Mouse (Mus musculus) left cerebral cortex, postnatal 25 days (tissue): ENCODE measurements at regions not wholly inside any gene's neighbourhood (a gene's known extent, or its start where the extent isn't known, plus 50 kb on each side); places are given as distances from the start of the nearest gene placed in this dataset.
A peak's percentile ranks its signal among the peaks of the same experiment; 100 is the strongest.

ENCODE experiments used
- DNase-seq, 2 experiments: peaks; one replicate each; pipeline ENCODE4 v3.0.0; 2022; ENCODE audit warnings: low spot score in 2 of 2, mixed read lengths in 1 of 2
- intact Hi-C: fragments of 180-260 bp; cut with DNase I; formaldehyde crosslinking; loops from one replicate; pipeline ENCODE4 v1.15.1; 2025

DNA sequence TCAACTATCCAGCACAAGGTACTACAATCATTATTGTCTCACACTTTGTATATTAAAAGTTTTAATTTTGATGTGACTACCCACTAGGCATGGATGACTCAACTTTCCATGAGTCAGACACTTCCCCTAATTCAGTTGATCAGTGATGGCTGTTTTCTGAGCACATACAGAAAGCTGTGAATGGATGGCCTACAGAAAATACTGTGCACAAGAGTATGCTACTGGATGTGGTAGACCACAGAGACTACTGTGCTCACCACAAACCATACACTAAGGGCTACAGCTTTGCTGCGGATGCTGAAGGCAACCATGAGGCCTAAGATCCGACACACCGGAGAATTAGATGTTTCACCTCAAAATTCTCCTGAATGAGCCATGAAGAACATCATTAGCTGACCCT is 174.4 kb upstream of the March1 start:
- intact Hi-C loops, result no loop called here
- no peak for DNase-seq

DNA sequence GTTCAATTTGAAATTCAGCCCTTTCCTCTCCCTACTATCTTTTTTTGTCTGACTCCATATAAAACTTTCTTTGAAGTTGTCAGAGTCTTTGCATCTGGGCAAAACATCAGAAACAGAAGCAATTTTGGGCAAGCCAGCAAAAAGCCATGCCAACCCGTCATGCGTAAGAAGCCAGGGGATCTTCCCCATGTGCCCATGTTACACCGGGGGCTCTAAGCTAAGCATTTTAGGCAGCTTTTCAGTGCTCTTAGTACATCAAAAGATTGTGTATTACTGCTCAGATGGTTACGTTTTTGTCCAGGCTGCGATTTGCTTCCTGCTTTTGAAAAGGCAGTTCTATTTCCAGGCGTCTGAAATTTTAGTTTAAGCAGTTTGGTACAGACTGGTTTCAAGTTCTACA is 196.8 kb upstream of the March1 start:
- intact Hi-C loops, result no loop called here
- DNase-seq, result peak in 1 of 2 experiments; percentile 30

DNA sequence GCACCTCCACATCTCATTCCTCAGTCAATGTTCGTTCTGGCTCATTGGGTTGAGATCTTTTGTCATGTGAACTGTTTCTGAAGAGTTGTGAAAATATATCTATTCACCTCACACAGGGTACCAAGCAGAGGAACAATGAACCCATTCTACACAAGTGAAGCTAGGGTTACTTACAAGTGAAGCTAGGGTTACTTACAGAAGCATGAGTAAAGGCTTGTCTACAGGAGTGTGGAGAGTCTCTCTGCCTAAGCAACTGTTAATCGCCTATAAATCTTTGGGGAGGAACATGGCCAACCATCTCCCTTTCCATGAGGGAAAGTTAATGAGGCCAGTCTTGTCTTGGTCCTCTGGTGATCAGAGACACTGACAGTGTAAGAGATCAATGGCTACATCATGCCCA is 199.8 kb upstream of the March1 start:
- DNase-seq, result no peak
- intact Hi-C loops, result no loop called here

DNA sequence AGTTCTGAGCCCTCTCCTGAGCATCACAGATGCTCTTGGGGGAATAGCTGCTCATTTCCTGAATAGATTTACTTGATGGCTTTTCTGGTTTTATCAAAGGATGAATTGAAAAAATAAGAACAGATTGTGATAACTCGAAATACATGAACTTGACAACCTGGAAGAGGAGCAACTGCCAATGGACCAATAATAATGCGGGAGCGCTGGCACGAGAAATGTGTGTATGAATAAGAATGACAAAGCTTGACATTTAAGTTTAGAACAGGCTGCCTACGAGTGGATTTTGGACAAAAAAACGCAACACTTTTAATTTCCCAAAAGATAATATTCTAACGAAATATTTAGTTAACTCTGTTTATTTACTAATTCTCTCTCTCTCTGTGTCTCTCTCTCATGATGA is 203.5 kb upstream of the March1 start:
- DNase-seq, result no peak
- intact Hi-C loops, result no loop called here

DNA sequence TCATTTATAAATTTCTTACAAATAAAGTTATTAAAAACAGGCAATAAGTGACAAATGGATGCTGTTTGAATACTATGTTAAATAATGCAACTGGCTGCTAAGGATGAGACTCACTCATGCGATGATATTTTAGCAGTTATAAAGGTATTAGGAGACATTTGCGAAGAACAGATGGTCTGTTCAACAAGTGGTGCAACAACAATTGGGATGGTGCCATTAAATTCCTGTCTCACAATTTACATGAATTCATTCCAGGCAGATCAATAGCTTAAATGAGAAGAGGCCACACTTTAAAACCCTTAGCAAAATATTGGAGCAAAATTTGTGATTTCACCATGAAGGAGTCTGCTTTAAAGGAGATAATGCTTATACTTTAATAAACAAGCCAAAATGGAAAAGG is 205.4 kb upstream of the March1 start:
- DNase-seq, result no peak
- intact Hi-C loops, result no loop called here

DNA sequence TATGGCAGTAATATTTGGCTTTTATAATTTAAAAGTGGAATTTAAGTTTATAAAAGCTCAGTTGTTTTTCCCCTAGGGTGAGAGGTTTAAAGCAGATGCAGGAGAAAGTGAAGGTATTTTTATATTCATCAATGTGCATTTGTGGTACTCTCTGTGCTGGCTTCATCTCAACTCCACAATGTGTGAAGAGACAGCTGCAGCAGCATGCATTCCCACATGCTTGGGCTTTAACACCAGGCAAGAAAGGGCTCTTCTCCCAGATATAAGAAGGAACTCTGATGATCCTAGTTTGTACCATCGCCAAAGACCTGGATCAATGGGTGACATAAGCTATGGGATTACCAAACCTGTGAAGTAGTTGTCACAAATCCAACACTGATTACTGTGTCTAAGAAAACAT is 221.9 kb upstream of the March1 start:
- intact Hi-C loops, result no loop called here
- peak in 1 of 2 experiments; percentile 15 for DNase-seq

DNA sequence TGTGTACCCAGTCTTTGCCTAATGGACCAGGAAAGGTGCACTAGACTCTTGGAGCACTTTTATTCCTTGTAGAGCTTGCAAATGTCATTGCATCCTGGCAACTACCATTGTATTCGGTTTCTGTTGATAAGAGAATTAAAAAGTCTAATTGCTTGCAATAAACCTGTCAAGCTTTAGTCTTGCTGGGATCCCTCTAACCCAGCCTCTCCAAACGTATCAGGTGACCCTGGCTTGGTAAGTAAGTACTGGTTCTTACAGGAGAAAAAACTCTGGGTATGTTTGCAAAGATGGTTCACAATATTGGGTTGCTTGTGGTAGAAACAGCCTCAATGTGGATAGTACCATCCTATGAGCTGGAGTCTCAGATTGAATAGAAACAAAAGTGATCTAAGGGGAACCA is 226.6 kb upstream of the BC030870 start:
- no peak for DNase-seq
- intact Hi-C loops, result no loop called here

DNA sequence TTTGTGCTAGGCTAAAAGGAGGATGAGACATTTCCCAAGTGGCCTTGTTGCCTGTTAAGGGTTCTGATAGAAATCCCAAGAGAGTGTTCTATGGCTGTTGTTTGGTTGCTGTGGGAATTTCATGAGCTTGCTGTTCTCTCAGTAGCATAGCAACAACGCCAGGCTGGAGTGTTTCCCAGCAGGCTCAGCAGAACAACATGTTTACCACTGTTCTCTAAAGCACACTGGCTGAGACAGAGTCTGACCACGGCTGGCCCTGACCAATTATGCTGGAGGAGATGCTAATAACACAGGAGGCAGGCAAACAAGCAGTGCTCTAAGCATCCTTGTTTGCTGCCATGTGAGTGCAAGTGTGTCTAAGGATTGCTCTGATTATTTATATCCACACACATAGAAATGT is 220.0 kb upstream of the BC030870 start:
- DNase-seq, result peak; percentile 9 to 21
- intact Hi-C loops, result no loop called here

DNA sequence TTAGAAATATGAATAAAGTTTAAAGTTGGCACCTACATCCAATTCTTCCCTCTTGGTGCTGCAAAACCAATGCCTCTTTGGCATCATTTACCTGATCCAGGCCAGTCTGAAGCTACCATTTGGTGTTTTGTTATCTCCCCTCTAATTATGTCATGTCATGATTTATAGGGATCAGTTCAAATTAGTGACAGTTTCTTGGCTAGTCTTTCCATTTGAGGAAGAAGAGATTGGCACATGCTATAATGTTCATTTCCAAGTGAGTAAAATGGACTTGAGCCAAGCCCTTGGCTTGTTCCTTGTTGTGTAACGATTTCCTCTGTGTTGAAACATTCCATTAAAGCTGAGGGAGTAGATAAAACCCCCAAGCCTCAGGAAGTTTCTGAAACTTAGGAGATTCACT is 201.8 kb upstream of the BC030870 start:
- intact Hi-C loops, result no loop called here
- no peak for DNase-seq

DNA sequence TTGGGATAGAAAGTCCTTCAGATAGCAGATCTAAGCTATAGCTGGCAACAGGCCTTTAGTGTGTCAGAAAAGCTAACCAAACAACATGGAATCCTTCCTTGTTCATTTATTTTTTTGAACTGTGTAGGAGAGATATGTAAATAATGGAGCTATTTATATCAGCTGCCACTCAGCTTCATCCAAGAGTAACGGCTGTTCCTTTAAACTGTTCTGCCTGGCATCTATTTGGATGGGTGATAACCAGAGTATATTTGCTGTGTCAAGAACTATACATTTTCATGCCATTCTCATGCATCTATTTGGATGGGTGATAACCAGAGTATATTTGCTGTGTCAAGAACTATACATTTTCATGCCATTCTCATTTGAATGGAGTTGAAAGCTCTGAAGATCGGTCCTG is 159.3 kb upstream of the BC030870 start:
- DNase-seq, result no peak
- intact Hi-C loops, result no loop called here

DNA sequence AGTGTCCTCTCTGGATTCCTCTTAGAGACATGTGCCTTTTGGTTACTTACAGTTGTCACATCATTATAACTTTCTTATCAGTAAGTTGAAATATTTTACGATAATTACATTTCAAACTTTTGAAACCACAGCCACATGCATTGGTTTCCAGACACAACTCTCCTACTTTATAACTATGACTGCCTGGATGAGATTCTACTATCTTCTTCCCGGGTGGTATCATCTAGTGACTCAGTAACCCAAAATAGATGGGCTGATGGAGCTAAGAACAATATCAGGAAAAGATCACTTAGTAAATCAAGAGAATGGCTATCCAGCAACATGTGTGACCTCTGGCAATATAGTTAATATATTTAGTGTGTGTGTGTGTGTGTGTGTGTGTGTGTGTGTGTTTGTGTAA is 151.0 kb upstream of the BC030870 start:
- no peak for DNase-seq
- intact Hi-C loops, result no loop called here
